Mouse (Mus musculus): ENCODE measurements at regions not wholly inside any gene's neighbourhood (a gene's known extent, or its start where the extent isn't known, plus 50 kb on each side); places are given as distances from the start of the nearest gene placed in this dataset.

GRCm38 (mm10) chr13:85570886-85571527, 282.1 kb upstream of the Rasa1 start:
- Histone ChIP-seq H3K4me1 (ENCODE audit: insufficient read depth, low read length) (no peaks in the 10 kb centered on the region), H3K4me2 (replicated peaks; ENCODE audit: low read depth, low read length) (no peak overlapping the region), H3K9ac (replicated peaks; ENCODE audit: low read length) (no peak overlapping the region), H3K9me3 (ENCODE audit: low read length) (no peaks in the 10 kb centered on the region), H3K4me3 (ENCODE audit: low read length) (no peak overlapping the region), H3K27me3 (ENCODE audit: insufficient read depth, low read length) (no peaks in the 10 kb centered on the region), H3K36me3 (ENCODE audit: insufficient read depth, low read length) (no peaks in the 10 kb centered on the region), H3K27ac (ENCODE audit: low read length) (no peak overlapping the region)
- ATAC-seq (ENCODE audit: low FRiP score, low TSS enrichment) = no peak
- 58% methylated on average over 2 of the region's 2 CpGs for WGBS

DNA sequence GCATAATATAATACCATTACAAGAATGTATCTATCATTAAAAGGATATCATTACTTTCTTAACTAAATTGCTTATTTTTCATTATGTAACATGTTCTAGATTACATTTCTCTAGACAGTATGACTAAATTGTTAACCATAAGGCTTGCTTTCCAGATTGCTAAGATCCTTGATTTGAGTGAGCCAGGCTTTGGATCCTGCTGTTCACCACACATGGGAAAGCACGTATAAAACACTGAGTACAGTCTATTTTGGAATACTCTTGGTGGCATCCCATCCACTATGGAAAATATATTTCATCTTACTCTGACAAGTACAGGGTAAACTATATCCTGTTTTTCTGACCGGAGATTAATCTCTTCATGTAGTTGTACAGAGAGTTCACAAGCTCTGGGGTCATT, 268.9 kb upstream of the Rasa1 start:
- Histone ChIP-seq H3K27me3 (ENCODE audit: insufficient read depth, low read length) (no peaks in the 10 kb centered on the region), H3K4me3 (ENCODE audit: low read length) (no peak overlapping the region), H3K4me1 (ENCODE audit: insufficient read depth, low read length) (no peaks in the 10 kb centered on the region), H3K36me3 (ENCODE audit: insufficient read depth, low read length) (no peaks in the 10 kb centered on the region), H3K9ac (replicated peaks; ENCODE audit: low read length) (no peak overlapping the region), H3K9me3 (ENCODE audit: low read length) (no peaks in the 10 kb centered on the region), H3K4me2 (replicated peaks; ENCODE audit: low read depth, low read length) (no peak overlapping the region), H3K27ac (ENCODE audit: low read length) (no peak overlapping the region)
- no peak for ATAC-seq (ENCODE audit: low FRiP score, low TSS enrichment)
- 72% methylated on average over 2 of the region's 2 CpGs for WGBS

DNA sequence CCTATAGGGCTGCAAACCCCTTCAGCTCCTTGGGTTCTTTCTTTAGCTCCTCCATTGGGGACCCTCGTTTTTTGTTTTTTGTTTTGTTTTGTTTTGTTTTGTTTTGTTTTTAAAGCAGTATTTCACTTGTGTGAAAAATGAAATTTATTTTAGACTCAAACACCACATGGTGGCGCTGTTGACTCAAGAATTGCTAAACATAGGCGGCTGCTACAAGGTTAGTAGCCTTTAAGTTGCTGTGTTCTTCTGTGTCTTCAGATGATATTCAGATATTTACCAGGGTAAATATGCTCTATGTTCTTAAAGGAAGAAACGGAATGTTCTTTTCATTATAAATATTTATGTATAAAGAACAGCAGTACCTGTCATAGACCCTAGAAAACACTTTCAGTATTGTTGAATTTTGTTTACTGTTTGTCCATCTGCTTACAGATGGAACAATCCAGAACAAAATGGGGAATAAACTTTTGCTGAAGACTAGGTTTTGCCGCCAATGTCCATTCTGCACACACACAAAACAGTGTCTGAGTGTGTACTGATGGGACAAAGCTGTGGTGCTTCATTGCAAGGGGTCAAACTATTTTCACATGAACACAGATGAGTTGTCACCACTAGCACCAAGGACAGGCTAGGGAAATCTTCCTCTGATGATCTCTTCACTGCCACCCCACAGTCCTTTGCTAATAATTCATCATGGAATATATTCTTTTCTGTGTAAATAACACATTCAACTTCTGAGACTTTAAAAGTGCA, 267.3 kb upstream of the Rasa1 start:
- peak; percentile 23; the same call in 1 of the 2 replicates for ATAC-seq (ENCODE audit: low FRiP score, low TSS enrichment)
- Histone ChIP-seq H3K27me3 (ENCODE audit: insufficient read depth, low read length) (no peaks in the 10 kb centered on the region), H3K4me2 (replicated peaks; ENCODE audit: low read depth, low read length) (no peak overlapping the region), H3K4me3 (ENCODE audit: low read length) (no peak overlapping the region), H3K36me3 (ENCODE audit: insufficient read depth, low read length) (no peaks in the 10 kb centered on the region), H3K9me3 (ENCODE audit: low read length) (no peaks in the 10 kb centered on the region), H3K27ac (ENCODE audit: low read length) (no peak overlapping the region), H3K9ac (replicated peaks; ENCODE audit: low read length) (no peak overlapping the region), H3K4me1 (ENCODE audit: insufficient read depth, low read length) (no peaks in the 10 kb centered on the region)
- WGBS = 15% methylated on average over 5 of the region's 5 CpGs

GRCm38 (mm10) chr13:85553072-85553471, 264.1 kb upstream of the Rasa1 start:
- no peak overlapping the region for H3K9ac ChIP-seq (replicated peaks; ENCODE audit: low read length)
- no peak overlapping the region for H3K4me3 ChIP-seq (ENCODE audit: low read length)
- no peak overlapping the region for H3K27ac ChIP-seq (ENCODE audit: low read length)
- 69% methylated on average over 3 of the region's 3 CpGs for WGBS
- H3K27me3 ChIP-seq (ENCODE audit: insufficient read depth, low read length) = no peaks in the 10 kb centered on the region
- H3K36me3 ChIP-seq (ENCODE audit: insufficient read depth, low read length) = no peaks in the 10 kb centered on the region
- no peak for ATAC-seq (ENCODE audit: low FRiP score, low TSS enrichment)
- H3K4me1 ChIP-seq (ENCODE audit: insufficient read depth, low read length) = no peaks in the 10 kb centered on the region
- H3K9me3 ChIP-seq (ENCODE audit: low read length) = no peaks in the 10 kb centered on the region
- no peak overlapping the region for H3K4me2 ChIP-seq (replicated peaks; ENCODE audit: low read depth, low read length)

- Histone ChIP-seq H3K9me3 (ENCODE audit: low read length) (no peaks in the 10 kb centered on the region), H3K9ac (replicated peaks; ENCODE audit: low read length) (no peak overlapping the region), H3K27me3 (ENCODE audit: insufficient read depth, low read length) (no peaks in the 10 kb centered on the region), H3K4me3 (ENCODE audit: low read length) (no peak overlapping the region), H3K4me1 (ENCODE audit: insufficient read depth, low read length) (peaks cover 10% of the 10 kb centered on the region), H3K4me2 (replicated peaks; ENCODE audit: low read depth, low read length) (no peak overlapping the region), H3K36me3 (ENCODE audit: insufficient read depth, low read length) (no peaks in the 10 kb centered on the region), H3K27ac (ENCODE audit: low read length) (no peak overlapping the region)
- 33% methylated on average over 1 of the region's 1 CpGs for WGBS
- ATAC-seq (ENCODE audit: low FRiP score, low TSS enrichment) = peak; percentile 35; the same call in 1 of the 2 replicates
These were observed 220.7 kb upstream of the Rasa1 start for GRCm38 (mm10) chr13:85509671-85510070.

GRCm38 (mm10) chr13:85508552-85508951, 219.6 kb upstream of the Rasa1 start:
- ATAC-seq (ENCODE audit: low FRiP score, low TSS enrichment) = no peak
- peaks cover 10% of the 10 kb centered on the region for H3K4me1 ChIP-seq (ENCODE audit: insufficient read depth, low read length)
- no peak overlapping the region for H3K27ac ChIP-seq (ENCODE audit: low read length)
- H3K27me3 ChIP-seq (ENCODE audit: insufficient read depth, low read length) = no peaks in the 10 kb centered on the region
- no peak overlapping the region for H3K4me2 ChIP-seq (replicated peaks; ENCODE audit: low read depth, low read length)
- WGBS = 94% methylated on average over 1 of the region's 1 CpGs
- H3K9me3 ChIP-seq (ENCODE audit: low read length) = no peaks in the 10 kb centered on the region
- no peak overlapping the region for H3K9ac ChIP-seq (replicated peaks; ENCODE audit: low read length)
- H3K36me3 ChIP-seq (ENCODE audit: insufficient read depth, low read length) = no peaks in the 10 kb centered on the region
- H3K4me3 ChIP-seq (ENCODE audit: low read length) = no peak overlapping the region

- 40% methylated on average over 6 of the region's 6 CpGs for WGBS
- Histone ChIP-seq H3K9me3 (ENCODE audit: low read length) (no peaks in the 10 kb centered on the region), H3K4me1 (ENCODE audit: insufficient read depth, low read length) (peaks cover 10% of the 10 kb centered on the region), H3K9ac (replicated peaks; ENCODE audit: low read length) (no peak overlapping the region), H3K4me2 (replicated peaks; ENCODE audit: low read depth, low read length) (no peak overlapping the region), H3K27ac (ENCODE audit: low read length) (no peak overlapping the region), H3K4me3 (ENCODE audit: low read length) (no peak overlapping the region), H3K36me3 (ENCODE audit: insufficient read depth, low read length) (no peaks in the 10 kb centered on the region), H3K27me3 (ENCODE audit: insufficient read depth, low read length) (no peaks in the 10 kb centered on the region)
- no peak for ATAC-seq (ENCODE audit: low FRiP score, low TSS enrichment)
These were observed 218.6 kb upstream of the Rasa1 start for GRCm38 (mm10) chr13:85507374-85508101.

DNA sequence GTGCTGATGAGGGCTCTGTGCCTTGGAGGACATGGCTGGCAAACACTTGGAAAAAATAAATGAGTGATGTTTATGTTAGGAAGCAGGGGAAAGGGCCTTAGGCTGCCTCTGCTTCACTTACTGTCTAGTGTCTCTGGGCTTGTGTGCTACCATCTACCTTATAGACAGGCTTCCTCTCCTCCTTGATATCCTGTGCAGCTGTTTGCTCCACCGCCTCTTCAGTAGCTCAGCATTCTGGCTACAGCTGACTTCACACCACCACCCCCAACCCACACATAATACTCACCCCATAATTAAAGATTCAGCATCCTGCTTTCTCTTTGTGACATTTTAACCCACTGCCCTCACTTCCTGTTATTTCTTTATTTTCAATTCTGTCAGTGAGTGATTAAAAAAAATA, 217.9 kb upstream of the Rasa1 start:
- H3K36me3 ChIP-seq (ENCODE audit: insufficient read depth, low read length) = no peaks in the 10 kb centered on the region
- no peak overlapping the region for H3K4me3 ChIP-seq (ENCODE audit: low read length)
- no peak overlapping the region for H3K27ac ChIP-seq (ENCODE audit: low read length)
- no peak overlapping the region for H3K9ac ChIP-seq (replicated peaks; ENCODE audit: low read length)
- H3K27me3 ChIP-seq (ENCODE audit: insufficient read depth, low read length) = no peaks in the 10 kb centered on the region
- peak; percentile 86; the same call in 1 of the 2 replicates for ATAC-seq (ENCODE audit: low FRiP score, low TSS enrichment)
- 50% methylated on average over 1 of the region's 1 CpGs for WGBS
- no peak overlapping the region for H3K4me2 ChIP-seq (replicated peaks; ENCODE audit: low read depth, low read length)
- H3K9me3 ChIP-seq (ENCODE audit: low read length) = no peaks in the 10 kb centered on the region
- H3K4me1 ChIP-seq (ENCODE audit: insufficient read depth, low read length) = peaks cover 10% of the 10 kb centered on the region

- Histone ChIP-seq H3K9ac (replicated peaks; ENCODE audit: low read length) (no peak overlapping the region), H3K36me3 (ENCODE audit: insufficient read depth, low read length) (no peaks in the 10 kb centered on the region), H3K27ac (ENCODE audit: low read length) (no peak overlapping the region), H3K4me2 (replicated peaks; ENCODE audit: low read depth, low read length) (no peak overlapping the region), H3K4me1 (ENCODE audit: insufficient read depth, low read length) (peaks cover 10% of the 10 kb centered on the region), H3K4me3 (ENCODE audit: low read length) (no peak overlapping the region), H3K27me3 (ENCODE audit: insufficient read depth, low read length) (no peaks in the 10 kb centered on the region), H3K9me3 (ENCODE audit: low read length) (no peaks in the 10 kb centered on the region)
- 72% methylated on average over 1 of the region's 1 CpGs for WGBS
- no peak for ATAC-seq (ENCODE audit: low FRiP score, low TSS enrichment)
These were observed 217.1 kb upstream of the Rasa1 start for GRCm38 (mm10) chr13:85506030-85506429.

DNA sequence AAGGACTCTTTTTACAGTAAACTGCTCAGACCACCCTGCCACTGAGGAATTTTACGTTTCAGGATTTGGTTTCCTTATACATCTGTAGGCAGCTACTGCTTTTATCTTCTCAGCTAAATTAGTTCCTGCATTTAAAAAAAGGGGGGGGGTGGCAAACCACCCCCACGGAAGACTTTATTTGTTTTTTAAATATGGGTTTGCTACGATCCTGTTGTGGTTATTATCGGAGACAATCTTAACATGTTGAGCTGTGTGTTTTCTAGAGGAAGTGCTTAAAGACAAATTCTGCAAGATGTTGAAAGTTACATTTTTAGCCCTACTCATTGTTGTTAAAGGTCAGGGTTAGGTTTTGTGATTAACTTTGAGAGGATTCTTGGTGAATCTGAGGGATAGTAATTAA, 216.1 kb upstream of the Rasa1 start:
- no peak overlapping the region for H3K9ac ChIP-seq (replicated peaks; ENCODE audit: low read length)
- no peak overlapping the region for H3K4me2 ChIP-seq (replicated peaks; ENCODE audit: low read depth, low read length)
- no peak for ATAC-seq (ENCODE audit: low FRiP score, low TSS enrichment)
- no peaks in the 10 kb centered on the region for H3K9me3 ChIP-seq (ENCODE audit: low read length)
- 34% methylated on average over 4 of the region's 4 CpGs for WGBS
- no peak overlapping the region for H3K27ac ChIP-seq (ENCODE audit: low read length)
- H3K4me3 ChIP-seq (ENCODE audit: low read length) = no peak overlapping the region
- no peaks in the 10 kb centered on the region for H3K27me3 ChIP-seq (ENCODE audit: insufficient read depth, low read length)
- no peaks in the 10 kb centered on the region for H3K36me3 ChIP-seq (ENCODE audit: insufficient read depth, low read length)
- peaks cover 10% of the 10 kb centered on the region for H3K4me1 ChIP-seq (ENCODE audit: insufficient read depth, low read length)

Data from kidney, embryonic 16.5 days (tissue).